10 mouse cellular contexts compared by ENCODE assay signal in the genomic region with DNA sequence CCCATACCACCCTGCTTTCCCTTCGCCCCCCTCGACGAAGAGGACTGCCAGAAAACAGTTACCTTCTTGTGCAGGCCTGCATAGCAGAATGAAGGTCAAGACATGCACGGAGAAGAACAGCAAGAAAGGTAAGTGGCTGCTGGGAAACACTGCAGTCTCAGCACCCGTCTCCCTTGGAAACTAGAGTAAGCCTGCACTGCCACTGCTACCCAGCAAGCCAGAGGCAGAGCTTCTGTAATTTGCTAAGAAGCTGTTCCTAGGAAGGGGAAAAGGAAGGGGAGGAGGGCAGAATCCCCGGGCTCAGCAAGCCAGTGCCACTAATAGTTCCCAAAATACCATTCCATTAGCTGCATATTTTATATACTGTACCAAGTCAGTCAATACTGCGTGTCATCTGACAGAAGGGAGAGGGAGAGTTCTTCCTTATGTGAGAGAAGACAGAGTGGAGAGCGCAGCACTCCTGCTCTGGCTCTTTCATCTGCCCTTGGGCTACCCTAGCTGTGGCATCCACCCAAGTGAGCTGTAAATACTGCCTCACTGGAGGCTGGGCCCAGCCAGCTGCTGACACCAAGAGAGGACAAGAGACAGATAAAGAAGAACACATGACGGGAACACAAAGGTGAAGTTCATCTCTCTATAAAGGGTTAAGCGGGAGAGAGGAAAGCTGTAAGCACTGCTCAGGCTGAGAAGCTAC.
A peak's percentile ranks its signal among the peaks of the same experiment; 100 is the strongest.
DNase-seq lines count a peak whose midpoint lies in the region; ATAC-seq lines count a peak whose summit lies in the region.
"Had no signal": no experiment of that assay in that cellular context is flagged by ENCODE, and none has a peak within 500 bp of the region (broad histone marks: within the 10 kb centered on the region; RNA-seq: fewer than 3 reads in every experiment).

No protein-coding gene starts in this region.

- H3K27me3 ChIP-seq in embryonic facial prominence, embryonic 11.5 days (ENCODE audit: control insufficient read depth, insufficient read depth, low read length): no peaks in the 10 kb centered on the region
- H3K27me3 ChIP-seq in embryonic facial prominence, embryonic 10.5 days (replicated peaks; ENCODE audit: low read depth, poor library complexity, severe bottlenecking): no peaks in the 10 kb centered on the region
- H3K27me3 ChIP-seq in heart, embryonic 14.5 days (ENCODE audit: control insufficient read depth, insufficient read depth, low read length): no peaks in the 10 kb centered on the region
- no peaks in the 10 kb centered on the region for H3K27me3 ChIP-seq in kidney, embryonic 14.5 days (ENCODE audit: control insufficient read depth, insufficient read depth, low read length)
- H3K27me3 ChIP-seq in kidney, embryonic 16.5 days (ENCODE audit: insufficient read depth, low read length): no peaks in the 10 kb centered on the region

- no peak for ATAC-seq in embryonic facial prominence, embryonic 11.5 days (replicated peaks; ENCODE audit: insufficient number of reproducible peaks, low FRiP score, low TSS enrichment, low read depth)
- ATAC-seq in heart, embryonic 14.5 days (ENCODE audit: insufficient number of reproducible peaks, insufficient read depth, low FRiP score, low read depth): 0 out of 2 replicates have a peak, but pooled peaks have one; percentile 55
- no peak for ATAC-seq in kidney, embryonic 14.5 days (ENCODE audit: low FRiP score, low TSS enrichment)
- ATAC-seq in kidney, embryonic 16.5 days (ENCODE audit: low FRiP score, low TSS enrichment): no peak

- no peak overlapping the region for H3K4me3 ChIP-seq in embryonic facial prominence, embryonic 11.5 days (ENCODE audit: low read depth, low read length)
- H3K4me3 ChIP-seq in embryonic facial prominence, embryonic 10.5 days: no peak overlapping the region
- H3K4me3 ChIP-seq in heart, embryonic 14.5 days (ENCODE audit: control insufficient read depth in 1 of 2, insufficient read depth in 1 of 2, low read depth in 1 of 2, low read length in 2 of 2): no peak overlapping the region
- H3K4me3 ChIP-seq in kidney, embryonic 14.5 days (ENCODE audit: low read length): no peak overlapping the region
- no peak overlapping the region for H3K4me3 ChIP-seq in kidney, embryonic 16.5 days (ENCODE audit: low read length)

- H3K36me3 ChIP-seq in embryonic facial prominence, embryonic 11.5 days (replicated peaks; ENCODE audit: control insufficient read depth, insufficient read depth, low read depth, low read length): no peaks in the 10 kb centered on the region
- peaks cover 2% of the 10 kb centered on the region; the same call in 1 of the 2 replicates for H3K36me3 ChIP-seq in embryonic facial prominence, embryonic 10.5 days (replicated peaks)
- peaks cover 31% of the 10 kb centered on the region for H3K36me3 ChIP-seq in heart, embryonic 14.5 days (ENCODE audit: control insufficient read depth, insufficient read depth, low read length)
- no peaks in the 10 kb centered on the region for H3K36me3 ChIP-seq in kidney, embryonic 14.5 days (ENCODE audit: control insufficient read depth, insufficient read depth, low read length)
- H3K36me3 ChIP-seq in kidney, embryonic 16.5 days (ENCODE audit: insufficient read depth, low read length): no peaks in the 10 kb centered on the region

- WGBS in embryonic facial prominence, embryonic 11.5 days: 75% methylated on average over 10 of the region's 10 CpGs
- WGBS in embryonic facial prominence, embryonic 10.5 days: 84% methylated on average over 10 of the region's 10 CpGs
- WGBS in heart, embryonic 14.5 days: 50% methylated on average over 10 of the region's 10 CpGs
- 82% methylated on average over 10 of the region's 10 CpGs for WGBS in kidney, embryonic 14.5 days
- WGBS in kidney, embryonic 16.5 days: 87% methylated on average over 10 of the region's 10 CpGs

- H3K4me2 ChIP-seq in embryonic facial prominence, embryonic 11.5 days (ENCODE audit: low read depth, low read length): no peak overlapping the region
- no peak overlapping the region for H3K4me2 ChIP-seq in heart, embryonic 14.5 days (ENCODE audit: low read length)
- H3K4me2 ChIP-seq in kidney, embryonic 14.5 days (replicated peaks; ENCODE audit: low read depth, low read length): no peak overlapping the region
- H3K4me2 ChIP-seq in kidney, embryonic 16.5 days (replicated peaks; ENCODE audit: low read depth, low read length): no peak overlapping the region

- H3K9me3 ChIP-seq in embryonic facial prominence, embryonic 11.5 days (replicated peaks; ENCODE audit: control insufficient read depth, low read length): no peaks in the 10 kb centered on the region
- no peaks in the 10 kb centered on the region for H3K9me3 ChIP-seq in embryonic facial prominence, embryonic 10.5 days
- no peaks in the 10 kb centered on the region for H3K9me3 ChIP-seq in heart, embryonic 14.5 days (ENCODE audit: control insufficient read depth, low read length)
- H3K9me3 ChIP-seq in kidney, embryonic 14.5 days (ENCODE audit: control insufficient read depth, low read length): no peaks in the 10 kb centered on the region
- no peaks in the 10 kb centered on the region for H3K9me3 ChIP-seq in kidney, embryonic 16.5 days (ENCODE audit: low read length)

- no peaks in the 10 kb centered on the region; the same call in 1 of the 2 replicates for H3K4me1 ChIP-seq in embryonic facial prominence, embryonic 11.5 days (ENCODE audit: control insufficient read depth, insufficient read depth, low read length)
- H3K4me1 ChIP-seq in embryonic facial prominence, embryonic 10.5 days: no peaks in the 10 kb centered on the region; the same call in 1 of the 2 replicates
- H3K4me1 ChIP-seq in heart, embryonic 14.5 days (ENCODE audit: control insufficient read depth in 2 of 2, insufficient read depth in 2 of 2, low read length in 2 of 2): peaks cover 12 to 32% of the 10 kb centered on the region in 2 experiments
- no peaks in the 10 kb centered on the region for H3K4me1 ChIP-seq in kidney, embryonic 14.5 days (ENCODE audit: control insufficient read depth, insufficient read depth, low read length)
- no peaks in the 10 kb centered on the region for H3K4me1 ChIP-seq in kidney, embryonic 16.5 days (ENCODE audit: insufficient read depth, low read length)

- no peak overlapping the region for H3K9ac ChIP-seq in embryonic facial prominence, embryonic 11.5 days (replicated peaks; ENCODE audit: low read length)
- 0 out of 2 replicates have a peak overlapping the region, but pooled peaks have one; percentile 0 for H3K9ac ChIP-seq in heart, embryonic 14.5 days (ENCODE audit: low read length)
- no peak overlapping the region for H3K9ac ChIP-seq in kidney, embryonic 14.5 days (ENCODE audit: low read depth, low read length)
- H3K9ac ChIP-seq in kidney, embryonic 16.5 days (replicated peaks; ENCODE audit: low read length): no peak overlapping the region

- DNase-seq in embryonic facial prominence, embryonic 11.5 days (ENCODE audit: low spot score): no peak
- DNase-seq in embryonic facial prominence, embryonic 10.5 days (ENCODE audit: low spot score): no peak
- DNase-seq in ovary, postnatal 36 days (ENCODE audit: low spot score): peak; percentile 20
- DNase-seq in ovary, postnatal 14 days (ENCODE audit: low spot score): no peak
- peak; percentile 53 for DNase-seq in retina, postnatal 1 day
- DNase-seq: kidney, postnatal 25 days; liver had no signal

- 0 out of 2 replicates have a peak overlapping the region, but pooled peaks have one; percentile 28 for H3K27ac ChIP-seq in embryonic facial prominence, embryonic 11.5 days (replicated peaks; ENCODE audit: low read depth, low read length)
- H3K27ac ChIP-seq in embryonic facial prominence, embryonic 10.5 days (replicated peaks): no peak overlapping the region
- peak overlapping the region; percentile 61 to 63 for H3K27ac ChIP-seq in heart, embryonic 14.5 days (replicated peaks in 1 of 2; ENCODE audit: control insufficient read depth in 1 of 2, insufficient read depth in 1 of 2, low read depth in 2 of 2, low read length in 2 of 2)
- no peak overlapping the region for H3K27ac ChIP-seq in kidney, embryonic 14.5 days (ENCODE audit: low read depth, low read length)
- H3K27ac ChIP-seq in kidney, embryonic 16.5 days (ENCODE audit: low read length): no peak overlapping the region

Comparison
In these comparisons a context has a peak if more than half of its experiments do, and no peak if none do; other contexts are left out.
1. DNase-seq: peak in ovary, postnatal 36 days (single experiment) and retina, postnatal 1 day (single experiment); none in embryonic facial prominence, embryonic 11.5 days (single experiment), embryonic facial prominence, embryonic 10.5 days (single experiment) and ovary, postnatal 14 days (single experiment).
2. H3K27ac ChIP-seq: peak in embryonic facial prominence, embryonic 11.5 days (single experiment) and heart, embryonic 14.5 days (2 of 2); none in embryonic facial prominence, embryonic 10.5 days (single experiment), kidney, embryonic 14.5 days (single experiment) and kidney, embryonic 16.5 days (single experiment).